Mouse (Mus musculus): ENCODE results near the gene Rara.

Gene Rara

DNA sequence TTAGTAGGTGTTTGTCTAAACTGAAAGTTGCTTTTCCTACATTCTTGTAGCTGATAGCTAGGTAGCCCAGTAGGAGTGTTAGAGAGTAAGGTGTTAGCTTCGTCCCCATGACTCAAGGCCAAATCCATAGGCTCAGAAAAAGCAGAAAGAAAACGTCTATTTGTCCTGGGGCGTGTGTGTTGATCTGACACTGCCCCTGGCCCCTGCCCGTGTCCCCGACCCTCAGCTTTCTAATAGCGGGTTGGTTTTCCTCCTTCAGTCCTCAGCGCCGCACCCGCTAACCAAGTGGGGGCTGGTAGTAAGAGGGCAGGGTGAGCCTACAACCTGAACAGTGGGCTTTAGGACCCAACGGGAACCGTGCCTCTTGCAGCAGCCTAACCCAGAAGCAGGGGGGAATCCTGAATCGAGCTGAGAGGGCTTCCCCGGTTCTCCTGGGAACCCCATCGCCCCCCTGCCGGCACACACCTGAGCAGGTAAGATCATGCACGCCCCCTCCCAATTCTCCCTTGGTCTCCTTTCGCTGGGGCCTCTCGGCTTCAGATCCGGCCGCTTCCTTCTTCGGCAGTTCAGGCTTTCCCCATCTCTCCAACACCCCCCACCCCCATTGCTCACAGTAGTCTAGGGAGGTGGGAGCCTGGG is at the start of gene Rara:
Gene Rara, plus strand, starts transcription at position 381 of the 639 bp plus-strand sequence.
- WGBS = 26% methylated on average over 21 of the region's 21 CpGs

DNA sequence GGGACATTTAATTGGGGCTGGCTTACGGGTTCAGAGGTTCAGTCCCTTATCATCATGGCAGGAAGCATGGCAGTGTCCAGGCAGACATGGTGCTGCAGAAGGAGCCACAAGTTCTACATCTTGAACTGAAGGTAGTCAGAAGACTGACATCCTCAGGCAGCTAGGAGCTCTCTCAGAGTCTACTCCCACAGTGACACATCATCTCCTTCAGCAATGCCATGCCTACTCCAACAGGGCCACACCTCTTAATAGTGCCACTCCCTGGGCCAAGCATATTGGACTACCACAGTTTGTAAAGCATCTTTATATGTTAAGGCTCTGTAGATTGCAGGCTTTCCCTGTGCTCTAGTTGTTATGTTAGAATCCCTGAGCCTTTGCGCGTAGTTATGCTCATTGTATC is 39.9 kb upstream of the Rara start:
- WGBS = 97% methylated on average over 3 of the region's 3 CpGs

GRCm38 (mm10) chr11:98889077-98889476 is 38.5 kb upstream of the Rara start:
- WGBS = 92% methylated on average over 4 of the region's 4 CpGs

DNA sequence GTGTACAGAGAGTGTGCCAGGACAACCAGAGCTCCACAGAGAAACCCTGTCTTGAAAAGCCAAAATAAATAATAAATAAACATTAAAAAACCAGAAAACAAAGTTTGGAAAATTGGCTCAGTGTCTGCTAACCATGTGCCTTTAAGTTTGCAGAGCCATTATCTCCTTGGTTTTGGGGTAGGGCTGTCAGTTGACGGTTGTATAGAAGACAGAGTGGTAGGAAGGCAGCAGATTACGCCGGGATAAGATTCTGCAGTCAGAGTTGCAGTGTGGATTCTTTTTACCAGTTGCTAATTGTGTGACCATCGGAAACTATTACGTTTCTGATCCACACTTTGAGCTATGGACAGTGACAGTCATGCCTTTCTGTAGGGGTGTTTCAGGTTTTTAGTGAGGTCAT is 37.6 kb upstream of the Rara start:
- 92% methylated on average over 5 of the region's 5 CpGs for WGBS

GRCm38 (mm10) chr11:98892426-98892825 is 35.2 kb upstream of the Rara start:
- 55% methylated on average over 5 of the region's 5 CpGs for whole genome bisulfite sequencing

- 67% methylated on average over 12 of the region's 12 CpGs for WGBS
These were observed 27.0 kb upstream of the Rara start for GRCm38 (mm10) chr11:98900529-98901125.

- 73% methylated on average over 10 of the region's 10 CpGs for WGBS
These were observed 24.9 kb upstream of the Rara start for GRCm38 (mm10) chr11:98902621-98903245.

DNA sequence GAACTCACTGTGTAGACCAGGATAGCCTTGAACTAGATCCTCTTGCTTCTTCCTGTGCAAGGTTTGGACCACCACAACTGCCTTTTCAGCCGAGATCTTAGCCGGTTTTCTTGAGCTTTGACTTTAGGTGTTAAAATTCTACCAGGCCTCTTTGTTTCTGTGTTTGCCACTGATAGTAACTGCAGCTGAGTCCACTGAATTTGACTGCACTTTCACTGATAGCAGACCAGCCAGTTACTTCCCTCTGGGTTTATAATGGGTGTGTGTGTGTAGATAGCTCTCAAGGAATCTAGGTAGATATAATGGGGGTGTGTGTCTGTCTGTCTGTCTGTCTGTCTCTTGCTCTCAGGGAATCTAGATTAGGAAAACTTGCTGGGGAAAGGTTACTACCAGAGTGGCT is 23.0 kb upstream of the Rara start:
- WGBS = 78% methylated on average over 2 of the region's 2 CpGs

DNA sequence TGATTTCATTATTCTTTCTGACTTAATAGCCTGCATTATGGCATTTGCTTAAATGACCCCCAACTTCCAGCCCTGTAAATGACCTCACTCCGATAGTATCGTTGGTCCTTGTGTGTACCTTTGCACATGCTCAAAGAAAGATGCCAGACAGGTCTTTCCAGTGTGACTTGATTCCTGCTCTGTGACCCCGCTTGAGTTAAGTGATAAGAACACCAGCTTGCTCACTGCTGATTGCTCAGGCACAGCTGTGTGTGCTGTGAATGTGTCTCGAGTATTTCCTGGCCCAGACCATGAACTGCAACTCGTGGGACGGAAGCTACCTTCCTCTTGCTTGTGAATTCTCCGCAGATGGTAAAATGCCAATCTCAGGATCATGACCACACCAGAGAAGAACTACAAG is 22.6 kb upstream of the Rara start:
- 77% methylated on average over 7 of the region's 7 CpGs for WGBS

DNA sequence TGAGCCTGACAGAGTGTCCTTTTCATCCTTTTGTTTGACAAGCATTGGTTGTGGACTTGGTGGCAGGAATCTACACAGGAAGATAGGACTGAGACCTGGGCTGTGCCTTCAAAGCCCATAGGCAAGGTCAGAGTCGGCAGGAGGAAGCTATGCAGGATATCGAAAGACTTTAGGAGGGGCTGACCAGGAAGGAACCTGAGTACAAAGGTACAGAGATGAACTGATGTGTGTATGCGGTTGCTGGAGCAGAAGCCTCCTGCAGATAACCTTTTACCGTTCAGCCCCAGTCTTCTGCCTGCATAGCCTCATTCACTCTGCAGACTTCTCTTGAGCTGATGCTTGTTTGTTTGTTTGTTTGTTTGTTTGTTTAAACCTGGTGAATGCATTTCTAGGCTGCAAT is 22.0 kb upstream of the Rara start:
- WGBS = 80% methylated on average over 4 of the region's 4 CpGs

GRCm38 (mm10) chr11:98907063-98907436 is 20.6 kb upstream of the Rara start:
- 56% methylated on average over 5 of the region's 5 CpGs for WGBS

DNA sequence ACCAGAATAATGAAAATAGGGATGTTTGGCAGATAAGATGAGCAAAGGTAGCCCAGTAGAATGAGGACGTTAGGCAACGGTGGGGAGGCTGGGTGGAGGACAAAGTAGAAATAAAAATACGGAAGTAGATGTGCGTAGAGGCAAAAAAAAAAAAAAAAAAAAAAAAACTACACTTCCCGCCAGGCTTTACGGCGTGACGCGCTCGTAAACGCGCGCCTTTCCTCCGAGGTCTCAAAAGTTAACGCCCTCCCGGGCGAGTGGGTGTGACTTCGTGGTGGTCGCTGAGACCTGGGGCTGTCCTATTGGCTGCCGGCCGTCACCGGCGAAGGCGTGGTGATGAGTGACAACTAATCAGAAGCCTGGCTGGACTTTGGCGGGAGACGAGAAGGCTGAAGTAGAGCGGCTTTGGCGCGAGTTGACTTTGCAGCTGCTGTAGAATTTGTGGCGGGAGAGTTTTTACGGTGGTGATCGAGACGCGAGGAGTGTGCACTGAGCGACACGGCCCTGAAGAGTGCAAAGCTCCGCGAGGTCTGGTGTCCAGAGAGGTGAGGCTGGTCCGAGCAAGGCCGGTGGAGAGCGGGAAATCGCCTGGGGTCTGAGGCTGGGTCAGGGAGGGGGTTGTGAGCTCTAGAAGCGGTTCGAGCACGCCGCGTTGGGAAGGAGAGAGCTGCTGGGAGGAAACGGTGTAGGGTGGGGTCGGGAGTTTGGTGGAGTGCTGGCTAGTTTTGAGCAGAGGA is 20.0 kb upstream of the Rara start, which contains the start of gene Cdc6:
Gene Cdc6, plus strand, starts transcription at position 365 of the 737 bp plus-strand sequence.
- WGBS = under 1% methylated on average over 49 of the region's 49 CpGs

DNA sequence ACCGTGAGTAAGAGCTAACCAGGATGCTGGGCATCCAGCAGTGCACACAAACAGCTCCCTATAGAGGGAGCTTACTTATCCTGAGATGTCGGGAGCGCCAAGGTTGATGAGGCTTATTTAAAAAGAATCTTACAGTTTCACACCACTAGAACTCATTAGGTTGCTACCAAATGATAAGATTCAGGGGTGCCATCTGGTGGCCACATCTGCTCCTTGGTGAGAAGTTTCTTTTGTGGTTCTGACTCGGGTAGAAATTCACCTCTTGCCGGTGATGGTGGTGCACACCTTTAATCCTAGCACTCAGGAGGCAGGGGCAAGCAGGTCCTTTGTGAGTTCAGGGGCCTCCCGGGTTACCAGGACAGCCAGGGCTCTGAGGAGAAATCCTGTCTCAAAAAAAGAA is 18.0 kb upstream of the Rara start:
- WGBS = 15% methylated on average over 6 of the region's 6 CpGs

DNA sequence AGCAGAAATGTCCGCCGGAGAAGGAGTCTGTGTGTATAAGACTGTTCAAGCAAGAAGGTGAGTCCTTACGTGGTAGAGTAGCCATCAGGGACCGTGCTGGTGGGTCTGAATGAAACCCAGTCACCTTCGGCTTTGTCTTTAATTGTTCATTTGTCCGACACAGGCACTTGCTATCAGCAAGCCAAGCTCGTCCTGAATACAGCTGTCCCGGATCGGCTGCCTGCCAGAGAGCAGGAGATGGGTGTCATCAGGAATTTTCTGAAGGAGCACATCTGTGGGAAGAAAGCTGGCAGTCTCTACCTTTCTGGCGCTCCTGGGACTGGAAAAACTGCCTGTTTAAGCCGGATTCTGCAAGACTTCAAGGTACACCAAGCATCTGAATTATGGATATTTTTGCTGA is 17.2 kb upstream of the Rara start:
- WGBS = 91% methylated on average over 11 of the region's 11 CpGs

DNA sequence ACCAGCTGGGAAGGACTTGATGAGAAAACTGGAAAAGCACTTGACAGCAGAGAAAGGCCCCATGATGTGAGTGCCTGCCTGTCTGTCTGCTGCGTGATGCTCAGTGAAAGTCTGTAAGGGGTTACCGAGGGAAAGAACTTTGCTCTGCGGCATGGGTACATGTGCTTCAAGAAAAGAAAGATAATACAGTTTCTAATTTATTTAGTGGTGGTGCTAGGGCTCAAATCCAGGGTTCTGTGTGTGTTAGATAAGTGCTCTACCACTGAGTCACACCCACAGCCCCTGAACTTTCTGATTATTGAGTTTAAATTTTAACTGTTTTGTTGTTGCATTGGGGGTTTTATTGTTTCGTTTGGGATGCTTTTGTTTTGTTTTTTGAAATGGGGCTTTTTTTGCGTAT is 16.1 kb upstream of the Rara start:
- 90% methylated on average over 5 of the region's 5 CpGs for WGBS

GRCm38 (mm10) chr11:98914196-98914595 is 13.4 kb upstream of the Rara start:
- 84% methylated on average over 11 of the region's 11 CpGs for WGBS

DNA sequence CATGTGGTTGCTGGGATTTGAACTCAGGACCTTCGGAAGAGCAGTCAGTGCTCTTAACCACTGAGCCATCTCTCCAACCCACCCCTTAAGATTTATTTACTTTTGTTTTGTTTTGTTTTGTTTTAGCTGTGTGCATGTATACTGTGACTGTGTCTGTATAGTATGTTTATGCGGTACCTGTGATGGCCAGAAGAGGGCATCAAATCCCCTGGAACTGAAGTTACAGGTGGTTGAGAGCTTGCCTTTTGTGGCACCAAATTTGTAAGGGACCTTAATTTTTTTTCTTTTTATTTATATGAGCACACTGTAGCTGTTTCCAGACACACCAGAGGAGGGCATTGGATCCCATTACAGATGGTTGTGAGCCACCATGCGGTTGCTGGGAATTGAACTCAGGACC is 11.2 kb upstream of the Rara start:
- 98% methylated on average over 3 of the region's 3 CpGs for WGBS

GRCm38 (mm10) chr11:98917428-98918005 is 10.1 kb upstream of the Rara start:
- 87% methylated on average over 13 of the region's 13 CpGs for WGBS

DNA sequence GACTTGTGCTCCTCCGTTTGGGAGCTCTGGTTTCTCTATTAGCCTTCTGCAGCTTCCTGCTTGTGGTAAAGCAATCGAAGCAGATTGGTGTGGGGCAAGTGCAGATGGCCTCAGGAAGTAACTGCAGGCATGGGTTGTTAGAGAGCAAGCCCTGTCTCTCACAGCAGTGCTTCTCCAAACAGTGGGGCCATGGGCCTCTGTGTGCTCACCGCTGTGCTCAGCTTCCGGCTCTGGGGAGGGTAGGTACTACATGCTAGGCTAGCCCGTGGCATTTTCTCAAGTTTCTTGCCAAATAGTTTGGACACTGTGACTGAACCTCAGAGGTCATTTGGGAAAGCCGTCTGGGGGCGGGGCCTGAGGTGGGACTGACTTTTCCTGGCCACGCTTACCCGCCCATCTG is 9.4 kb upstream of the Rara start:
- 78% methylated on average over 9 of the region's 9 CpGs for WGBS

- WGBS = 84% methylated on average over 11 of the region's 11 CpGs
These were observed 8.6 kb upstream of the Rara start for GRCm38 (mm10) chr11:98919009-98919408.

DNA sequence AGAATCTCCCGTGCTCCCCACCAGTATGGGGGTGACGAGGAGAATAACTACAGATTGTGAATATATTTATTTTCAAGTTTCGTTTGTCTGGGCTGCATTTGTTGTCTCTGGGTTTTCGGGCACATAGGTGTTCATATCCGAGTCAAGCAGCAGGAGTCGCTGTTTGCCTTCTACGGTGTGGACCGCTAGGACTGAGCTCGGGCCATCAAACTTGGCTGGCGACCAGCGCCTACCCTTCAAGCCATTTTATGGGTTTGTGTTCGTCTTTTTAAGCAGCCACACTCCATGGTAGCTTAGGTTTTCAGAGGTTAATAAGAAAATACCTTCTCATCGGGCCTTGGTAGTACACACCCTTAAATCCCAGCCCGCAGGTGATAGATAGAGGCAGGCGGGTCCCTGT is 5.8 kb upstream of the Rara start:
- 58% methylated on average over 15 of the region's 15 CpGs for WGBS

GRCm38 (mm10) chr11:98922307-98922706 is 5.3 kb upstream of the Rara start:
- WGBS = 41% methylated on average over 10 of the region's 10 CpGs
